Mouse (Mus musculus) E14TG2a.4 (cell line): ENCODE data around the gene Ang2.

Source experiments
- CTCF ChIP-seq: conservative IDR thresholded peaks from 2 replicates; pipeline ENCODE4 v1.5.1; 2014; ENCODE audit warnings: low read length
- POU5F1 ChIP-seq: IDR thresholded peaks from 2 replicates; pipeline ENCODE4 v1.6.1; 2014; ENCODE audit warnings: low read length, borderline replicate concordance

DNA sequence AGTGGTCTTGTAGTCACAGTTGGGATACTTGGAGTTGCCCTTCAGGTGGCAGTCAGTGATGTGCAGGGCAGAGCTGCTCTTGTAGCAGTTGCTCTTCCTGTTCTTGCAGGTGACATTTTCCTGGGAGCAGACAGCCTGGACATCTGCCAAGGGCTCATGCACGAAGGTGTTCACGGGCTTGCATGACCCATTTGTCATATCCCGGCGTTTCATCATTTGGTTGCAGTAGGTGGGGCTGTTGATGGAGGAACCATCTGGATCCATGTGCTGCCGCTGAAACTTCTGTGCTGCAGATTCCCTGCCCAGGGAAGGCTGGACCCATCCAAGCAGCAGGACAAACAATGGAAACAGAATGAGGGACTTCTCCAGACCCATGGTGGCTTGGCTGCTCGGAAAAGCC is 53.4 kb downstream of the Ang2 start:
- TF ChIP-seq CTCF (no peak), POU5F1 (no peak)
